Mouse (Mus musculus) ovary, postnatal 36 days (tissue): Measurements from ENCODE around the gene Dhx37.
A peak's percentile ranks its signal among the peaks of the same experiment; 100 is the strongest.
"Not testable (repeated sequence)": the region's sequence is repeated elsewhere in the genome, so short reads cannot be mapped to it uniquely, and the experiment has no call there.

Experiments
- DNase-seq: peaks from one replicate; pipeline ENCODE4 v3.0.0; 2022; ENCODE audit warnings: low spot score, mixed read lengths

The Dhx37 gene

DNA sequence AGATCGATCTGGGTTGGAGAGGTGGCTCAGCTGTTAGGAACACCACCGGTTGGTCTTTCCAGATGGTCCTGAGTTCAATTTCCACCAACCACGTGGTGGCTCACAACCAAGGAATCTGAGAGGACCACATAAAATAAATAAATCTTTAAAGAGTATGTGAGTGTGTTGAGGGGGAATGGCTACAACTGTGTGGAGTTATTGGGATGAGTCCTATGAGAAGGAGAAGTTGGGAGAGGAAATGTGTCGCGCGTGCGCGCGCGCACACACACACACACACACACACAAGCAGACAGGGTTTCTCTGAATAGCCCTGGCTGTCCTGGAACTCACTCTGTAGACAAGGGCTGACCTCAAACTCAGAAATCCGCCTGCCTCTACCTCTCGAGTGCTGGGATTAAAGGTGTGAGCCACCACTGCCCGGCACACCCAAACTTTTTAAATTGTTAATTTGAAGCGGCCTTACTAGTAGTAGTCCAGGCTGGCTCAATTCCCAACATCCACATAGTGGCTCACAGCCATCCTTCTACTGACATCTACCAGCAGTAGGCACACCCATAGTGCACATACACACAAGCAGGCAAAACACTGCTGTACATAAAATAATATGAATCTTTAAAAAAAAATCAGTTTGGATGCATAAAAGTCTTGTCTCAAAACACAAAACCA lies 25.9 kb downstream of the Dhx37 start:
- no peak for DNase-seq

- DNase-seq, result no peak
These were observed 26.7 kb downstream of the Dhx37 start for GRCm38 (mm10) chr5:125407020-125407830.

GRCm38 (mm10) chr5:125406322-125407016 lies 27.5 kb downstream of the Dhx37 start:
- peak; percentile 62 for DNase-seq

GRCm38 (mm10) chr5:125405546-125406248 lies 28.2 kb downstream of the Dhx37 start:
- peak; percentile 80 for DNase-seq

DNA sequence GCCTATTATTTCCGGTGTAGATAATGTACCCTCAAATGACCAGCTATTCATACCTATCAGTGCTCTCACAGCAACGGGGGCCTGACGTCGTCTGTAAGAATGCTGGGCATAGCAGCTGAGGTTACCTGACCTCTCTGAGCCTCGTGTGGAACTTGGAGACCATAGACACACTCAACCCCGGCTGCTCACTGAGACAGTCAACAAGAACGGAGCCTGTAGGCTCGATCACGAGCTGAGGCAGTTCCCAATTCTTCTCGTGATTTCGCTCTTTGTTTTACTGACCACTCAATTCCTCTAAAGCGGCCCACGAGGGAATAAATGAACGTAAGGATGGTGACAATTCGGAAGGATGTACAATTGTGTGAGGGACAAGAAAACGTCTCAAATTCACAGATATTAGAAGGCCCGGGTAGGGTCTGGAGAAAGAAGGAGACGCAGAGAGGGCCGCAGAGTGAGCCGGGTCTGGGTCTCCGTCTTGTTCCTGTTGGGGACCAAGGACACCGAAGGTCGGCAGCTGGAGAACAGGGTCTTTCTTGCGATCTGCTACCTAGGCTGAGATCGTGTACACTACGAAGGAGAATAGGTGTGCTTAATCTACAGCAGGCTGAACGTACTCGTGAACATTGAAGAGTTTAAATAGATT lies 28.9 kb downstream of the Dhx37 start:
- DNase-seq, result peak; percentile 59

DNA sequence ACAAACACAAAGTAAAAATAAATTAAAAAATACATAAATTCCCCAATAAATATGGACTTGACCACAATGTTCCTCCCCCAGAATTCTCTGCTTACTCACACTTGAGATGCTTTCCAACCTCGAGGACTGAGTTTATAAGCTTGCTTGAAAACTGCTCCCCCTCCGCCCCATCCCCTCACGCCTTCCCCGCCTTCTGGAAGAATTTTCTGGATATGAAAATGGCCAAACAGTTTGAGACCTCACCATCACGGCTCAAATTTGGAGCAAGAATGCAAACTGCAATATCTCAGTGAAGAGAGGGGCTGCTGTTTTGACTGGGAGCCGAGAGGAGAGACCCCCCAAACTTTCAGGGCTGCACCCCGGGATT lies 29.4 kb downstream of the Dhx37 start:
- no peak for DNase-seq

DNA sequence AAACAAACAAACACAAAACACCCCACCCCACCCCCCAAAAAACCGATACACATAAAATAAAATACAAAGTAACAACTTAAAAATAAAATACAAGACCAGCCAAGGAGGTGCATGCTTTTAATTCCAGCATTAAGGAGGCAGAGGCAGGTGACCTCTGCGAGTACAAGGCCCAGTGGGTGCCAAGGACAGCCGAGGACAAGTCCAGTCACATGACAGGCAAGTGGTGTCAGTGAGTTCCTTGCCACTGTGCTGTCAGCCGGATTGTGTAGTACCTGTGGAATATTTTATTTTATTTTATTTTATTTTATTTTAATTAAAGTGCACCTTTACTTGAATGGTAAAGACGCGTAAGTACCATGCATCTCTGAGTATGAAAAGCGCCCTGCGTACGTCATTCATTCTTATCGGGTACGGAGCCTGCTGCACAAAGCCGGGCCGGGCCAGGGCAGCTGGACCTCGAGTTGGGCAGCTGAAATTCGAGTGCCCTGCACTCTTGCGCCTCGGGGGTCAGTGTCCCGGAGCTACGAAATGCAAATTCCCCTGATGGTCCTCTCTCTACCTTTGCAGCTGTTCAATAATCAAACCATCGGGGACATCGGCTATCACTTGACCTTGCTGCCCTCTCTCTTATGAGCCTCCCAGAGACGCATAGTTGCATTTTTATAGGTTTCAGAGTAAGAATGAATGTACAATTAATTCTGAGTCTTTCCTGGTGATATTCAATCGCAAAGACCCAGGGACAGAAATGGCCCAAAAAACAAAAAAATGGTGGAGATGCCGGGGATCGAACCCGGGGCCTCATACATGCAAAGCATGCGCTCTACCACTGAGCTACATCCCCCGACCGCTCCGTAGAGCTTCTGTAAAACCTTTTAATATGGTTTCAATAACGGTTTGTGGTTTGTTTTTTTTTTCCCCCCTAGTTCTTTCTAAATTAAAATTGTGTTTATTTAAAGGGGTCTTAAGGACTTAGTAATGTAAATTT lies 30.1 kb downstream of the Dhx37 start:
- peak; percentile 68 for DNase-seq

- DNase-seq, result no peak
These were observed 30.9 kb downstream of the Dhx37 start for GRCm38 (mm10) chr5:125402991-125403390.

- no peak for DNase-seq
These were observed 31.4 kb downstream of the Dhx37 start for GRCm38 (mm10) chr5:125402476-125402875.

DNA sequence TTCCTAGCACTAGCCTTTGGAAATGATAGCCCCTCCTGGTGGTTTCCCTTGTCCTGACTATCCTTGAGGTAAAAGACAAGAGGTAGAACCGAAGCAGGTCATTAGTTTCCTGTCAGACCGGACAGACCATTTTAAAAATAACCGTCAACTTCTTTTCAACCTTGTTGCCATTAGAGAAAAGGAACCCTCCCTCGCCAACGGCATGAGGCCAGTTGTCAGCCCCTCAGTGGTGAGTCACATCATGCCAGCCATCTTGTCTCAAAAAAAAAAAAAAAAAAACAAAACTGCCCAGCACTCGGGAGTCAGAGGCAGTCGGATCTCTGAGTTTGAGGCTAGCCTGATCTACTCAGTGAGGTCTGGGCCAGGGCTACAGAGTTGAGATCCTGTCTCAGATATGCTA lies 33.0 kb downstream of the Dhx37 start:
- no peak for DNase-seq

GRCm38 (mm10) chr5:125395008-125395407 lies 38.9 kb downstream of the Dhx37 start:
- DNase-seq, result no peak

GRCm38 (mm10) chr5:125393622-125394603 lies 40.0 kb downstream of the Dhx37 start:
- DNase-seq, result peak; percentile 77

- peak; percentile 94 for DNase-seq
These were observed 40.8 kb downstream of the Dhx37 start for GRCm38 (mm10) chr5:125392977-125393621.

GRCm38 (mm10) chr5:125392618-125392976 lies 41.3 kb downstream of the Dhx37 start:
- no peak for DNase-seq

GRCm38 (mm10) chr5:125392176-125392575 lies 41.7 kb downstream of the Dhx37 start:
- DNase-seq, result not testable (repeated sequence)

DNA sequence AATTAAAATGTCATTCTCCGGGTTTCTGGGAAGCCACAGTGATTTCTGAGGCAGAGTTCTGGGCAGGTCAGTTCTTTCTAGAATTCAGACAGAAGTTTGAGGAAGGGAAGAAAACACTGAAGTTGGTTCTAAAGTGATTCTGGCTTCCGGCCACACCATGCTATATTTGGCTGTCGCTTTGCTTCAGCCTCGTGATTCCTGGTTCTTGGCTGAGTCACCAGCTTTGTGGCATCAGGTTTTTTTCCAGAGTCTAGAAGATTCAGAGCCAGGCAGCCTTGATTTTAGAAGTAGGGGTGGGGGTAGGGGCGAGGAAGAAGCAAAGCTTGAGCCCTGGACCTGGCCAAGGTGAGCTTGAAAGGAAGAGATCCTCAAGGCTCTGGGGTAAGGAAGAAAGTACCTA lies 42.3 kb downstream of the Dhx37 start:
- DNase-seq, result peak; percentile 50

DNA sequence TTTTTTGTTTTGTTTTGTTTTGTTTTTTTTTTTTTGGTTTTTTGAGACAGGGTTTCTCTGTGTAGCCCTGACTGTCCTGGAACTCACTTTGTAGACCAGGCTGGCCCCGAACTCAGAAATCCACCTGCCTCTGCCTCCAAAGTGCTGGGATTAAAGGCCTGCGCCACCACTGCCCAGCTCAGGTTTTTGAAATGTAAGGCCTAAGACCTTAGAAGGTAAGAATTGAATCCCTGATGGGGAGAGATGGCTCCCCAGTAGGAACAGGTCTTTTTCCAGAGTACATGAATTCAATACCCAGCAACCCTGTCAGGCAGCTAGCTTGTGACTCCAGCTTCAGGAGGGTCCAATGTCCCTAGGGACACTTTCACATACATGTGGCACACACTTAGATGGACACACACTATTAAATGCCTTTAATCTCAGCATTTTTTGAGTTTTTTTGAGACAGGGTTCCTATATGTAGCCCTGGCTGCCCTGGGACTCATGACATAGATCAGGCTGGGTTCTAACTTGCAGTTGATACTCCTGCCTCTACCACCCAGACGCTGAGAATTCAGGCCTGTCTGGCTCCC lies 42.9 kb downstream of the Dhx37 start:
- DNase-seq, result no peak
